Mouse (Mus musculus): ENCODE measurements at regions not wholly inside any gene's neighbourhood (a gene's known extent, or its start where the extent isn't known, plus 50 kb on each side); places are given as distances from the start of the nearest gene placed in this dataset.

GRCm38 (mm10) chr10:117542886-117543695, 86.2 kb upstream of the Cpm start:
- WGBS: 79% methylated on average over 5 of the region's 5 CpGs
- no peaks in the 10 kb centered on the region for H3K36me3 ChIP-seq
- H3K9ac ChIP-seq: no peak overlapping the region
- no peak overlapping the region for H3K4me2 ChIP-seq
- no peaks in the 10 kb centered on the region for H3K9me3 ChIP-seq (replicated peaks)
- no peaks in the 10 kb centered on the region for H3K27me3 ChIP-seq
- H3K4me1 ChIP-seq: peaks cover 5% of the 10 kb centered on the region; the same call in 1 of the 2 replicates
- no peak overlapping the region for H3K27ac ChIP-seq
- H3K4me3 ChIP-seq (replicated peaks): no peak overlapping the region
- ATAC-seq (replicated peaks; ENCODE audit: low FRiP score): no peak

DNA sequence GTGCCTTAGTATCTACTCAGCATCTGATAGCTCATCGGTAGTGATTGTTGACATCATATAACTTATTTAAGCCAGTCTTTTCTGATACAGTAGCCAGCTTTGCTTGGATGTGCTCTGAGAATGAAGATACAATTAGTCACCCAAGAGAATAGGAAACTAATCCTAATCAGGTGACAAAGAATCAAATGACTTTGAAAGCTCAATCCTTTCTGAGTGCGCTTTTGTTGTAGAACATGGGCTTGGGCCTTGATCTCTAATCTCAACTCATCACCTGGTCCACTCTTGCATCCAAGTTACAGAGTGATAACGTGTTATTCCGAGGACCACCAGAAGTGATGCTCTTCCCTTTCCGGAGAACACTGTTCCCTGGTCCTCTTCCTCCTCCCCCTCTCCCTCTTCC, 86.9 kb upstream of the Cpm start:
- Histone ChIP-seq H3K4me2 (no peak overlapping the region), H3K36me3 (no peaks in the 10 kb centered on the region), H3K9me3 (replicated peaks) (no peaks in the 10 kb centered on the region), H3K4me3 (replicated peaks) (no peak overlapping the region), H3K4me1 (peaks cover 5% of the 10 kb centered on the region; the same call in 1 of the 2 replicates), H3K27me3 (no peaks in the 10 kb centered on the region), H3K9ac (no peak overlapping the region), H3K27ac (no peak overlapping the region)
- WGBS: 83% methylated on average over 5 of the region's 5 CpGs
- ATAC-seq (replicated peaks; ENCODE audit: low FRiP score): no peak

DNA sequence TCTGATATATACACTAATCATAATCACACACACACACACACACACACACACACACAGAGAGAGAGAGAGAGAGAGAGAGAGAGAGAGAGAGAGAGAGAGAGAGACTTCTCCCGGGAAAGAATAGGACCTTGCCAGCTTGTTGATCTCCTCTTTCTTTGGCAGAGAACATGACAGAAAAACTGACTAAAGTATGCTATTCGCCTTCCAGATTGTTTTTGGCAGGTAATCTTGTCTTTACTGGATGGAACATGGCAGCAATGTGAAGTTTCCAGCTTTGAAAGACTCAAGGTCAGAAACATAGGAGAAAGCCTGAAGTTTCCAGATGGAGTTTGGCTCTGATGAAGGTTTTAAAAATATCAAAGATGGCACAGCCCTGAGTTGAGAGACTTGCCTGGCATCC, 87.8 kb upstream of the Cpm start:
- Histone ChIP-seq H3K27ac (no peak overlapping the region), H3K36me3 (no peaks in the 10 kb centered on the region), H3K4me1 (peaks cover 5% of the 10 kb centered on the region; the same call in 1 of the 2 replicates), H3K4me2 (no peak overlapping the region), H3K9me3 (replicated peaks) (no peaks in the 10 kb centered on the region), H3K27me3 (no peaks in the 10 kb centered on the region), H3K9ac (no peak overlapping the region), H3K4me3 (replicated peaks) (no peak overlapping the region)
- no peak for ATAC-seq (replicated peaks; ENCODE audit: low FRiP score)
- WGBS: 80% methylated on average over 2 of the region's 2 CpGs

GRCm38 (mm10) chr10:117540747-117541398, 88.4 kb upstream of the Cpm start:
- H3K27me3 ChIP-seq: no peaks in the 10 kb centered on the region
- no peak overlapping the region for H3K9ac ChIP-seq
- no peak overlapping the region for H3K4me2 ChIP-seq
- 93% methylated on average over 2 of the region's 2 CpGs for WGBS
- H3K9me3 ChIP-seq (replicated peaks): no peaks in the 10 kb centered on the region
- peaks cover 5% of the 10 kb centered on the region; the same call in 1 of the 2 replicates for H3K4me1 ChIP-seq
- no peak for ATAC-seq (replicated peaks; ENCODE audit: low FRiP score)
- H3K4me3 ChIP-seq (replicated peaks): no peak overlapping the region
- H3K27ac ChIP-seq: no peak overlapping the region
- no peaks in the 10 kb centered on the region for H3K36me3 ChIP-seq

DNA sequence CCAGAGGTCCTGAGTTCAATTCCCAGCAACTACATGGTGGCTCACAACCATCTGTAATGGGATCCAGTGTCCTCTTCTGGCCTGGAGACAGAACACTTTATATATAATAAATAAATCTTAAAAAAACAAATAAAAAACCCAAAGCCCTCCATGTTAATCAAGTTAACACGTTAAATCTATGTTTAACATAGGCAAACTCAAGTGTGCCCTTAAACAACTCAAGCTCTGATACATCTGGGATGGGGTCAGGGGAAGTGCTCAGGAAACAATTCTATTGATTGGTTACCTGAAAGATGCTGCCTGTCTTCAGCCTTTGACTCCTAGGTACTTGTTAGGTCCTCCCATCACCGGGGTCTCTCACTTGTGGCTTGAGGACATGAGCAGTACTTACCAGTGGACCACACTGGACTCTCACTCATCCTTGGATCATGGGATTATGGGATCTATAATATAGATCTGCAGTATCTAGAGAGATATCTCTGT, 89.1 kb upstream of the Cpm start:
- no peak overlapping the region for H3K9ac ChIP-seq
- WGBS: 91% methylated on average over 2 of the region's 2 CpGs
- H3K9me3 ChIP-seq (replicated peaks): no peaks in the 10 kb centered on the region
- no peak overlapping the region for H3K4me2 ChIP-seq
- H3K36me3 ChIP-seq: no peaks in the 10 kb centered on the region
- H3K27ac ChIP-seq: no peak overlapping the region
- ATAC-seq (replicated peaks; ENCODE audit: low FRiP score): no peak
- H3K27me3 ChIP-seq: no peaks in the 10 kb centered on the region
- no peak overlapping the region for H3K4me3 ChIP-seq (replicated peaks)
- H3K4me1 ChIP-seq: peaks cover 5% of the 10 kb centered on the region; the same call in 1 of the 2 replicates

DNA sequence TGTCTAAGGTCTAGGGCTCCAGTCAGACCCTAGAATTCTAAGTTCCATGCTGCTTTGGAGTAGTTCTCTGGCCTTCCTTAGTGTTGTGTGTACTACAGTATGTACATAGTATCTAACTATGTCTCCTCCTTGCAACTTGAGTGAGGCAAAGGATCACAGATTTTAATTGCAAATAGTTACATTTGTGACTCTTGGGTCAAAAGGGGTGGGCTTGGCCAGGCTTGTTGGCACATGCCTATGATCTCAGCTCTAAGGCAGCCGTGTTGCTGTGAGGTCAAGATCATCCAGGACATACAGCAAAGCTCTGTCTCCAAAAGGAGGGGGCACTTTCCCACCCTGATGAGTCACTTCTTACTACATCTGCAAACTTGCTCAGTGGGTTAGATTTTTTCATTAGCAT, 89.8 kb upstream of the Cpm start:
- no peaks in the 10 kb centered on the region for H3K9me3 ChIP-seq (replicated peaks)
- no peak overlapping the region for H3K4me2 ChIP-seq
- WGBS: 73% methylated on average over 1 of the region's 1 CpGs
- H3K4me3 ChIP-seq (replicated peaks): no peak overlapping the region
- no peaks in the 10 kb centered on the region for H3K27me3 ChIP-seq
- no peak for ATAC-seq (replicated peaks; ENCODE audit: low FRiP score)
- H3K36me3 ChIP-seq: no peaks in the 10 kb centered on the region
- no peak overlapping the region for H3K9ac ChIP-seq
- no peak overlapping the region for H3K27ac ChIP-seq
- peaks cover 2% of the 10 kb centered on the region; the same call in 1 of the 2 replicates for H3K4me1 ChIP-seq

DNA sequence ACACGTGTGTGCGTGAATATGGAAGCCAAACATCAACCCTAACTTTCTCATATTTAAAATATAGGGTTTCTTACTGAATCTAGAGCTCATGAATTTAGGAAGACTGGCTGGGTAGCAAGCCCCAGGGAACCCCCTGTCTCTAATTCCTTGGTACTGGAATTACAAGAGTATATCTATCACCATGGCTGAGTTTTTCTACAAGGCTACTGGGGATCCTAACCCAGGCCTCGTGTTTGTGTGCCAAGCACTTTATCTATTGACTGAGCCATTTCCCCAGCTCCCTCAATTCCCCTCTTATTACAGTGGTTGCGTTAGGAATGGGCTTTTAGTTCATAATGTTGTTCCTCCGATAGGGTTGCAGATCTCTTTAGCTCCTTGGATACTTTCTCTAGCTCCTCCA, 90.6 kb upstream of the Cpm start:
- ATAC-seq (replicated peaks; ENCODE audit: low FRiP score): no peak
- Histone ChIP-seq H3K9me3 (replicated peaks) (no peaks in the 10 kb centered on the region), H3K4me1 (no peaks in the 10 kb centered on the region), H3K27ac (no peak overlapping the region), H3K4me3 (replicated peaks) (no peak overlapping the region), H3K9ac (no peak overlapping the region), H3K27me3 (no peaks in the 10 kb centered on the region), H3K36me3 (no peaks in the 10 kb centered on the region), H3K4me2 (no peak overlapping the region)
- 87% methylated on average over 5 of the region's 5 CpGs for WGBS

DNA sequence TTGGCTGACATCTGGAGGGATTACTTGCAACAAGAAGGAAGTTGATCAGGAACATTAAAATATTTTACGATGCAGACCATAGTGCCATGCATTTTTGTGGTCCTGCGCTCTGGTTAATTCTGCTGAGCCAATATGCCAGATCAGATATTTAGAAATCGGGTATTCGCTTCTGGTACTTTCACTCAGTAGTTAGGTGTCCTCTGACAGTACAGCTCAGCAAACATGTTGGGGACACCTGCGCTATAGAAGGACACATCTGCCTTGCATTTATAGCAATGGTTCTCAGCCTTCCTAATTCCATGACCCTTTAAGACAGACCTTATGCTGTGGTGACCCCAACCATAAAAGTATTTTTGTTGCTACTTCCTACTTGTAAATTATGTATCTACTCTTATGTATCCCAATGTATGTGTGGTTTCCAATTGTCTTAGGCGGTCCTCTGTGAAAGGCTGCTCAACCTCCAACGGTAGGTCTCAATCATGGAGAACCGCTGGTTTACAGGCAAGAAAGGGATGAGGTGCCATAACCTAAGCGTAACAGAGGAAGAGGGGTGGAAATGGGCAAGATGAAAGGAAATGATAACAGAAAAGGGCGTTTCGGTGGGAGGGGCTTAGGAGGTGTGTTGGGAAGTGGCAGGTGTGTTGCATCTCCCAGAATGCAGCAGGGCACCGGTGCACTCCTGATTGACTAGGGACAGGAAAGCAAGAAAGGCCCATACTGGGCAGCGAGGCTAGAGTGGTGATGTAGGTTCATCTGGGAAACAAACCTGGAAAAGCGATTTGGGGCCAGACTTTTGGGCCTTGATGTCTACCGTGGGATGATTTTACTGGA, 92.3 kb upstream of the Cpm start:
- no peaks in the 10 kb centered on the region for H3K27me3 ChIP-seq
- H3K9ac ChIP-seq: no peak overlapping the region
- no peaks in the 10 kb centered on the region for H3K4me1 ChIP-seq
- 94% methylated on average over 15 of the region's 15 CpGs for WGBS
- no peaks in the 10 kb centered on the region for H3K9me3 ChIP-seq (replicated peaks)
- no peak overlapping the region for H3K4me3 ChIP-seq (replicated peaks)
- no peak for ATAC-seq (replicated peaks; ENCODE audit: low FRiP score)
- H3K36me3 ChIP-seq: no peaks in the 10 kb centered on the region
- H3K27ac ChIP-seq: no peak overlapping the region
- no peak overlapping the region for H3K4me2 ChIP-seq

GRCm38 (mm10) chr10:117535843-117536242, 93.5 kb upstream of the Cpm start:
- WGBS: 80% methylated on average over 4 of the region's 4 CpGs
- no peak overlapping the region for H3K4me2 ChIP-seq
- H3K4me3 ChIP-seq (replicated peaks): no peak overlapping the region
- no peaks in the 10 kb centered on the region for H3K9me3 ChIP-seq (replicated peaks)
- H3K27me3 ChIP-seq: no peaks in the 10 kb centered on the region
- H3K4me1 ChIP-seq: no peaks in the 10 kb centered on the region
- no peak overlapping the region for H3K27ac ChIP-seq
- H3K9ac ChIP-seq: no peak overlapping the region
- no peaks in the 10 kb centered on the region for H3K36me3 ChIP-seq
- no peak for ATAC-seq (replicated peaks; ENCODE audit: low FRiP score)

DNA sequence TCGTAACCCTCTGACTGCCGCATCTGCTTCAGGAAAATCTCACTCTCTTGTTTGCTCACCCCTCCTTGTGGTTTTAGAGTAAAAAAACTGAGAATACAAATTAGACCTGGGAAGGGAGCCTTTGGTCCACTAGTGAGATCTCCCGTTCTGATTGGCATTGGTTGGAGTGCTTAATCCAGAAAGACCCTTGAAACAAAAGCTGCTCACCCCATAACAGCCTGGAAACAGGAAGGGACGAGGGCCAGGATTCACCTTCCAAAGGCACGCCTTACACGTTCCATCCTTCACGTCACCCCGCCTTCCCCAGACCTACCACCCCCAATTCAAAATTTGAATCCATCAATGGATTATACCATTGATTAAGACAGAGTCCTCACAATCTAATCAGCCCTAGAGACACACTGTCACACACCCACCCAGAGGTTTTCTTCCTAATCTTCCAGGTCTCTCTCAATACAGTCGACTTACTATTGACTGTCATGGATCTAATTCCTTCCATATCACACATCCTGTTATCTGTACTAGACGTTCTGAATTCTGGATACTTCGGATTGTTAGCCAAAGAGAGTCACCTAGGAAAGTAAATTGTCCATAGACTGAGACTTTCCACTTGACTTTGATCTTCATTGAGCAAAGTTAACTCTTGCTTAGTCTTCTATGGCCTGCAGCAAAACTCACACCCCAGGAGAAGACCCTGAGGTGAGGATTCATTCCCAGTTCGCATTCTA, 94.1 kb upstream of the Cpm start:
- no peak for ATAC-seq (replicated peaks; ENCODE audit: low FRiP score)
- Histone ChIP-seq H3K36me3 (no peaks in the 10 kb centered on the region), H3K4me3 (replicated peaks) (no peak overlapping the region), H3K27me3 (no peaks in the 10 kb centered on the region), H3K9ac (no peak overlapping the region), H3K9me3 (replicated peaks) (no peaks in the 10 kb centered on the region), H3K27ac (no peak overlapping the region), H3K4me1 (no peaks in the 10 kb centered on the region), H3K4me2 (no peak overlapping the region)
- WGBS: 91% methylated on average over 12 of the region's 12 CpGs

GRCm38 (mm10) chr10:117534478-117534877, 94.8 kb upstream of the Cpm start:
- no peak overlapping the region for H3K9ac ChIP-seq
- no peaks in the 10 kb centered on the region for H3K4me1 ChIP-seq
- no peak overlapping the region for H3K4me2 ChIP-seq
- no peak overlapping the region for H3K4me3 ChIP-seq (replicated peaks)
- no peaks in the 10 kb centered on the region for H3K36me3 ChIP-seq
- no peaks in the 10 kb centered on the region for H3K9me3 ChIP-seq (replicated peaks)
- H3K27ac ChIP-seq: no peak overlapping the region
- 83% methylated on average over 4 of the region's 4 CpGs for WGBS
- ATAC-seq (replicated peaks; ENCODE audit: low FRiP score): no peak
- H3K27me3 ChIP-seq: no peaks in the 10 kb centered on the region
